Mouse (Mus musculus) small intestine, adult 2 months (tissue): ENCODE measurements around the gene Casq2.

Experiments
- CTCF ChIP-seq: fragments of 200-500 bp; IDR thresholded peaks from 2 replicates; pipeline ENCODE4 v1.5.1; 2012; ENCODE audit warnings: low read depth, mild to moderate bottlenecking, control low read depth, inconsistent platforms, low read length, moderate library complexity, mixed read lengths; ENCODE audit not compliant: insufficient replicate concordance, insufficient read length; ENCODE audit errors: extremely low read depth
- POLR2A ChIP-seq: fragments of 200-500 bp; IDR thresholded peaks from 2 replicates; pipeline ENCODE4 v1.6.1; 2012; ENCODE audit warnings: low read depth, mild to moderate bottlenecking, control low read depth, inconsistent platforms, low read length, moderate library complexity

DNA sequence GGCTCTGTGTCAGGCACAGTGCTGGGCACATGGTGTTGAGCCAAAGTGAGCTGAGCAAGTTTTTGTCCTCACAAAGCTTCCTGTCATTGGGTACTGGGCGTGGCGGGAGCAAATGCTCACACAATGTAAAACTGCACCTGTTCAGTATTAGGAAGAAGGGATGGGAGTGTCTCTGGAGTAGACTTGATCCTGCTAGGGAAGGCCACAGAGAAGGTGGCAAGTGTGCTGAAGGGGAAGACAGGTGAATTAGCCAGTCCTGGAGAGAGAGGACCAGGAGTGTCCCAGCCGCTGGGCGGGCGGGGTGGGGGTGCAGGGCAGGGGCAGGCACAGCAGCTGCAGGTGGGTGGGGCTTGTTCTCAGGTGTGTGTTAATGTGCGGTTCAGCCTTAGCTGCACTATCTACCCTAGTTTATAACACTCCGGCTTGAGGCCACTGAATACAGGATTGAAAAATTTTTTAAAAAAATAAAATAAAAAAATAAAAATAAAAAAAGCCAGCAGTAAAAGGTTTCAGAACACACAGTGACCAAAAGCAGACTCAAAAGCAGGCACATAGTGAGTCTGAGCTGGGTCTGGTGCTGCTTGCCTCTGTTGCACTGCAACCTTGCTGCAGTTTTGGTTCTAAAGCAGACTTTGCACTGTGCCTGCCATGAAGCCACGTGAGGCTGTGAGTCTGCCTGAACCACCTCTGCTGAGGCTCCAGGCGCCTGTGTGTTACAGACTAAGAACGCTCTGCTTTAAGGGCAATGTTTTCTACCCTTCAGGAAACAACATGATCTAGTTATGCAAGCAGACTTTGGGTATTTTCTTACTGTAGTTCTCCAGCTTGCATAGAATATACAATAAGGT, 22.7 kb upstream of the Casq2 start:
- TF ChIP-seq CTCF (no peak), POLR2A (no peak)
